Mouse (Mus musculus): ENCODE measurements at regions not wholly inside any gene's neighbourhood (a gene's known extent, or its start where the extent isn't known, plus 50 kb on each side); places are given as distances from the start of the nearest gene placed in this dataset.

- no peak for ATAC-seq (ENCODE audit: insufficient number of reproducible peaks, low FRiP score, low TSS enrichment, low read depth)
- no peaks in the 10 kb centered on the region for H3K27me3 ChIP-seq
- H3K9me3 ChIP-seq: no peaks in the 10 kb centered on the region
- H3K27ac ChIP-seq: no peak overlapping the region
- H3K9ac ChIP-seq: no peak overlapping the region
- no peaks in the 10 kb centered on the region for H3K4me1 ChIP-seq
- no peak overlapping the region for H3K4me3 ChIP-seq
- 75% methylated on average over 5 of the region's 5 CpGs for WGBS
- H3K4me2 ChIP-seq: no peak overlapping the region
- H3K36me3 ChIP-seq: no peaks in the 10 kb centered on the region
These were observed 60.4 kb downstream of the Pou3f3 start for GRCm38 (mm10) chr1:42755958-42756357.

GRCm38 (mm10) chr1:42756497-42756896 lies 60.9 kb downstream of the Pou3f3 start:
- no peaks in the 10 kb centered on the region for H3K4me1 ChIP-seq
- H3K9ac ChIP-seq: no peak overlapping the region
- H3K9me3 ChIP-seq: no peaks in the 10 kb centered on the region
- H3K4me3 ChIP-seq: no peak overlapping the region
- H3K4me2 ChIP-seq: no peak overlapping the region
- H3K27me3 ChIP-seq: no peaks in the 10 kb centered on the region
- H3K27ac ChIP-seq: no peak overlapping the region
- ATAC-seq (ENCODE audit: insufficient number of reproducible peaks, low FRiP score, low TSS enrichment, low read depth): no peak
- H3K36me3 ChIP-seq: no peaks in the 10 kb centered on the region

- H3K4me1 ChIP-seq: no peaks in the 10 kb centered on the region
- no peaks in the 10 kb centered on the region for H3K27me3 ChIP-seq
- ATAC-seq (ENCODE audit: insufficient number of reproducible peaks, low FRiP score, low TSS enrichment, low read depth): no peak
- H3K9ac ChIP-seq: no peak overlapping the region
- H3K4me3 ChIP-seq: no peak overlapping the region
- no peaks in the 10 kb centered on the region for H3K36me3 ChIP-seq
- no peak overlapping the region for H3K4me2 ChIP-seq
- H3K9me3 ChIP-seq: no peaks in the 10 kb centered on the region
- 75% methylated on average over 2 of the region's 2 CpGs for WGBS
- H3K27ac ChIP-seq: no peak overlapping the region
These were observed 67.9 kb downstream of the Pou3f3 start for GRCm38 (mm10) chr1:42763447-42763846.

GRCm38 (mm10) chr1:42764048-42764447 lies 68.5 kb downstream of the Pou3f3 start:
- Histone ChIP-seq H3K27ac (no peak overlapping the region), H3K9me3 (no peaks in the 10 kb centered on the region), H3K4me2 (no peak overlapping the region), H3K27me3 (no peaks in the 10 kb centered on the region), H3K9ac (no peak overlapping the region), H3K36me3 (no peaks in the 10 kb centered on the region), H3K4me1 (no peaks in the 10 kb centered on the region), H3K4me3 (no peak overlapping the region)
- ATAC-seq (ENCODE audit: insufficient number of reproducible peaks, low FRiP score, low TSS enrichment, low read depth): no peak
- 61% methylated on average over 2 of the region's 2 CpGs for WGBS

- no peaks in the 10 kb centered on the region for H3K36me3 ChIP-seq
- no peak overlapping the region for H3K9ac ChIP-seq
- 79% methylated on average over 9 of the region's 9 CpGs for WGBS
- H3K4me1 ChIP-seq: peaks cover 7% of the 10 kb centered on the region; the same call in 1 of the 2 replicates
- H3K9me3 ChIP-seq: no peaks in the 10 kb centered on the region
- no peaks in the 10 kb centered on the region for H3K27me3 ChIP-seq
- H3K4me3 ChIP-seq: no peak overlapping the region
- no peak overlapping the region for H3K27ac ChIP-seq
- no peak overlapping the region for H3K4me2 ChIP-seq
- no peak for ATAC-seq (ENCODE audit: insufficient number of reproducible peaks, low FRiP score, low TSS enrichment, low read depth)
These were observed 74.5 kb downstream of the Pou3f3 start for GRCm38 (mm10) chr1:42770085-42770484.

- 0 out of 2 replicates have a peak overlapping the region, but pooled peaks have one; percentile 7 for H3K4me2 ChIP-seq
- no peak overlapping the region for H3K27ac ChIP-seq
- no peak for ATAC-seq (ENCODE audit: insufficient number of reproducible peaks, low FRiP score, low TSS enrichment, low read depth)
- no peak overlapping the region for H3K9ac ChIP-seq
- no peaks in the 10 kb centered on the region for H3K27me3 ChIP-seq
- H3K9me3 ChIP-seq: no peaks in the 10 kb centered on the region
- H3K36me3 ChIP-seq: no peaks in the 10 kb centered on the region
- H3K4me1 ChIP-seq: peaks cover 14% of the 10 kb centered on the region; the same call in 1 of the 2 replicates
- WGBS: 30% methylated on average over 6 of the region's 6 CpGs
- H3K4me3 ChIP-seq: no peak overlapping the region
These were observed 76.4 kb downstream of the Pou3f3 start for GRCm38 (mm10) chr1:42772000-42772399.

GRCm38 (mm10) chr1:42773851-42774464 lies 77.1 kb upstream of the Mrps9 start:
- H3K27ac ChIP-seq: no peak overlapping the region
- H3K36me3 ChIP-seq: no peaks in the 10 kb centered on the region
- peaks cover 14% of the 10 kb centered on the region; the same call in 1 of the 2 replicates for H3K4me1 ChIP-seq
- no peaks in the 10 kb centered on the region for H3K9me3 ChIP-seq
- no peak overlapping the region for H3K4me2 ChIP-seq
- ATAC-seq (ENCODE audit: insufficient number of reproducible peaks, low FRiP score, low TSS enrichment, low read depth): no peak
- no peak overlapping the region for H3K9ac ChIP-seq
- H3K4me3 ChIP-seq: no peak overlapping the region
- H3K27me3 ChIP-seq: no peaks in the 10 kb centered on the region
- 52% methylated on average over 20 of the region's 20 CpGs for WGBS

GRCm38 (mm10) chr1:42774971-42775892 lies 75.8 kb upstream of the Mrps9 start:
- H3K27me3 ChIP-seq: peaks cover 1% of the 10 kb centered on the region; the same call in 1 of the 2 replicates
- 62% methylated on average over 7 of the region's 7 CpGs for WGBS

GRCm38 (mm10) chr1:42775893-42776287 lies 75.1 kb upstream of the Mrps9 start:
- no peak overlapping the region for H3K4me2 ChIP-seq
- H3K27ac ChIP-seq: no peak overlapping the region
- no peak overlapping the region for H3K4me3 ChIP-seq
- ATAC-seq (ENCODE audit: insufficient number of reproducible peaks, low FRiP score, low TSS enrichment, low read depth): no peak
- H3K4me1 ChIP-seq: peaks cover 19% of the 10 kb centered on the region
- H3K9me3 ChIP-seq: no peaks in the 10 kb centered on the region
- peaks cover 6% of the 10 kb centered on the region; the same call in 1 of the 2 replicates for H3K27me3 ChIP-seq
- no peak overlapping the region for H3K9ac ChIP-seq
- H3K36me3 ChIP-seq: no peaks in the 10 kb centered on the region
- WGBS: 75% methylated on average over 2 of the region's 2 CpGs

More at GRCm38 (mm10) chr1:42774971-42775892, 75.8 kb upstream of the Mrps9 start:
- Histone ChIP-seq H3K9me3 (no peaks in the 10 kb centered on the region), H3K4me2 (no peak overlapping the region), H3K27ac (no peak overlapping the region), H3K4me1 (peaks cover 15% of the 10 kb centered on the region), H3K4me3 (no peak overlapping the region), H3K36me3 (no peaks in the 10 kb centered on the region), H3K9ac (no peak overlapping the region)
- 0 out of 2 replicates have a peak, but pooled peaks have one; percentile 61 for ATAC-seq (ENCODE audit: insufficient number of reproducible peaks, low FRiP score, low TSS enrichment, low read depth)

GRCm38 (mm10) chr1:42777416-42777815 lies 73.6 kb upstream of the Mrps9 start:
- Histone ChIP-seq H3K4me2 (no peak overlapping the region), H3K4me1 (peaks cover 16% of the 10 kb centered on the region), H3K4me3 (no peak overlapping the region), H3K27ac (no peak overlapping the region), H3K9ac (no peak overlapping the region), H3K9me3 (no peaks in the 10 kb centered on the region), H3K36me3 (no peaks in the 10 kb centered on the region), H3K27me3 (peaks cover 14% of the 10 kb centered on the region)
- no peak for ATAC-seq (ENCODE audit: insufficient number of reproducible peaks, low FRiP score, low TSS enrichment, low read depth)
- 50% methylated on average over 1 of the region's 1 CpGs for WGBS

GRCm38 (mm10) chr1:42779761-42780160 lies 71.3 kb upstream of the Mrps9 start:
- peaks cover 12% of the 10 kb centered on the region for H3K4me1 ChIP-seq
- H3K9ac ChIP-seq: no peak overlapping the region
- no peak for ATAC-seq (ENCODE audit: insufficient number of reproducible peaks, low FRiP score, low TSS enrichment, low read depth)
- H3K9me3 ChIP-seq: no peaks in the 10 kb centered on the region
- peaks cover 14% of the 10 kb centered on the region for H3K27me3 ChIP-seq
- no peaks in the 10 kb centered on the region for H3K36me3 ChIP-seq
- no peak overlapping the region for H3K27ac ChIP-seq
- 44% methylated on average over 5 of the region's 5 CpGs for WGBS
- no peak overlapping the region for H3K4me2 ChIP-seq
- H3K4me3 ChIP-seq: no peak overlapping the region

GRCm38 (mm10) chr1:42780266-42780665 lies 70.8 kb upstream of the Mrps9 start:
- no peak for ATAC-seq (ENCODE audit: insufficient number of reproducible peaks, low FRiP score, low TSS enrichment, low read depth)
- H3K9ac ChIP-seq: no peak overlapping the region
- H3K36me3 ChIP-seq: no peaks in the 10 kb centered on the region
- H3K27ac ChIP-seq: no peak overlapping the region
- peaks cover 11% of the 10 kb centered on the region for H3K4me1 ChIP-seq
- WGBS: 45% methylated on average over 15 of the region's 15 CpGs
- peaks cover 14% of the 10 kb centered on the region for H3K27me3 ChIP-seq
- H3K9me3 ChIP-seq: no peaks in the 10 kb centered on the region
- 0 out of 2 replicates have a peak overlapping the region, but pooled peaks have one; percentile 2 for H3K4me2 ChIP-seq
- H3K4me3 ChIP-seq: no peak overlapping the region
